Mouse (Mus musculus): ENCODE measurements around the gene Fbxo27.

- TF ChIP-seq CTCF (IDR thresholded peaks at IDR 0.05; ENCODE audit: low read depth, low read length) (no peak), GATA1 (IDR thresholded peaks at IDR 0.05; ENCODE audit: borderline replicate concordance, low read length) (no peak), POLR2AphosphoS5 (IDR thresholded peaks at IDR 0.05; ENCODE audit: insufficient replicate concordance, low read depth, low read length) (no peak), TAL1 (conservative IDR thresholded peaks at IDR 0.05; ENCODE audit: low read depth, low read length) (no peak), GATA2 (IDR thresholded peaks at IDR 0.05; ENCODE audit: borderline replicate concordance, low read depth, low read length) (no peak)
Measured at GRCm38 (mm10) chr7:28674994-28675393, 17.7 kb upstream of the Fbxo27 start.
